Mouse (Mus musculus): Measurements from ENCODE around the gene Qsox2. TPM values are rescaled to one million over a fixed set of nuclear protein-coding genes. Genes with fewer than 3 reads are reported as not detected.

Gene Qsox2
- total RNA-seq, 2 experiments from 2014 or later = 15.8 to 15.9 TPM

- intact Hi-C loops (cut with DNase I) = no loop called here
- no peak for DNase-seq (ENCODE audit: low spot score)
Observed at GRCm38 (mm10) chr2:26172166-26172565, 65.2 kb downstream of the Qsox2 start.

DNA sequence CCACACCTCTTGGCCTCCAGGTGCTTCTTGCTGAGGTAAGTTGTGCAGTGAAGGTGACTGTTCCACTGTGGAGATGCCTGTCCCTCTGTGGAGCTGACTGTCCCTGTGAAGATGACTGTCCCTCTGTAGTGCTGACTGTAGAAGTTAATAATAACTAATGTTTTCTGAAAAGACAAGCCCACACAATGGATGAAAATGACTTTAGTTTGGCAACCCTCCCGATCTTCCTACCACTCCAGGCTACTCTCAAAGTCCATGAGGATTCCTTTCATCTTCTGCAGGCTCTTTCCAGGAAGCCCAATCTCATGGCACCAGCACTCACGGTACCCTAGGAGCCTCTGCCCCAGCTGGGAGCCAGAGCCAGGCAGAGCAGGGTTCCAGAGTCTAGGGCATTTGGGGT is 66.9 kb downstream of the Qsox2 start:
- no peak for DNase-seq (ENCODE audit: low spot score)
- intact Hi-C loops (cut with DNase I) = no loop called here

DNA sequence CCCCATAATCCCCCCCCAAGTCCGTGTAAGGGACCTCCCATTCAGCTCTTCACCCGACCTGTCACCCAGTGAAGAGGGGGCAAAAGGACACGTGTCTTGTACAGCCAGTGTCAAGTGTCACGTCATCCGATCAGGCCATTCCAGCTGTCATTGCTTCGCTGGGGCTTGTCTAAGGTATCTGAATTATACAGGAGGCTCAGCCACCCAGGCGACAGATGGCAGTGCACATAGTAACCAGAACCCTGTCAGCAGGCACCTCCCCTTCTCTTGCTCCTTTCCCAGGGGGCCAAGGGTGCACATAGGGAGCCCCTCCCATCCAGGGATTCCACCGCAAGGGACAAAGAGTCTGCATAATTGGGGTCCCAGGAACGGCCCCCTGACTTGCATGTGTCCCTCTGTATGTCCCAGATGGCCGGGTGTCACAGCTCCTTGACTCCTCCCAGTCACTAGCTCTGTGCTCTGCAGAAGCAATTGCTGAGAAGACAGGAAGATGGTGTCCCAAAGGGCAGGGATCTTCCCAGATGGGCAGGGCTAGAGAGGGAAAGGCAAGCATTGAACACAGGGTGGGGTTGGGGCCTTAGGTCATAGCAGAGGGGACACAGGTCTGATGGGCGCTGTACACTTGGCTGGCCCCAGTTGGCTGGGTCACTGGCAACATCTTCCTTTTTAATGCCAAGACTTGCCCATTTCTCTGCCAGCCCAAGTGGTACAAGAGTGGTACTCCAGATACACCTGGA is 68.3 kb downstream of the Qsox2 start:
- DNase-seq (ENCODE audit: low spot score) = no peak
- intact Hi-C loops (cut with DNase I) = no loop called here

DNA sequence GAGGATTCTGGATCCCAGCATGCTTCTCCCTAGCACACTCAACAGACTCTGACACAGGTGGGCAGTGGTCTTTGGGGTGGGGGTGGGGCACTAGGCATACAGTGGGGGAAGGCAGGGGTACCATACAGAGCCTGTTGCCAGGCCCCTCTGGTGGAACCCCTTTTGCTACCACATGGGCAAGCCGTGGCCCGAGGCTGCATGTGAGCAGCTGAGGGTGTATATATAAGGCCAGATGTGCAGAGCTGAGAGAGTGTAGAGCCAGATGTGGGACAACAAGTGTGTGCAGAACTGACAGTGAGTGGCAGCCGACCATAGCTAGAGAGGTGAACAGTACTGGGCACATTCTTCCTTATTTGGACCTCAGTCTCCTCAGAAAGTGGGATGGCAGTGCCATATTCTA is 70.4 kb downstream of the Qsox2 start:
- DNase-seq (ENCODE audit: low spot score) = no peak
- intact Hi-C loops (cut with DNase I) = no loop called here

Other genes starting within 250 kb of the Qsox2 start
- gene Ubac1, start 215.8 kb downstream of the Qsox2 start, total RNA-seq (2021) = 10 to 100 TPM; 90.4 to 92.4 TPM
- gene Nacc2, start 114.3 kb downstream of the Qsox2 start, total RNA-seq (2021) = 10 to 100 TPM; 25.5 to 28.9 TPM
- not detected for gene Lhx3, start 29.2 kb downstream of the Qsox2 start, total RNA-seq (2021)
- gene Ccdc187, start 57.0 kb upstream of the Qsox2 start, total RNA-seq (2021) = under 1 TPM; 0.08 to 0.18 TPM
- gene Gpsm1, start 78.0 kb upstream of the Qsox2 start, total RNA-seq (2021) = 100 to 1,000 TPM; 195 to 226 TPM
- 10 to 100 TPM; 20.0 to 21.8 TPM for gene Dnlz, start 114.6 kb upstream of the Qsox2 start, total RNA-seq (2021)
- gene Card9, start 123.4 kb upstream of the Qsox2 start, total RNA-seq (2021) = 1 to 10 TPM; 1.8 to 1.9 TPM
- 10 to 100 TPM in 1 of 2 experiments, 1 to 10 TPM in 1; 8.9 to 11.2 TPM for gene Snapc4, start 143.1 kb upstream of the Qsox2 start, total RNA-seq (2021)
- gene Entr1, start 151.8 kb upstream of the Qsox2 start, total RNA-seq (2021) = 10 to 100 TPM; 49.1 to 50.1 TPM
- 100 to 1,000 TPM; 129 to 130 TPM for gene Pmpca, start 151.8 kb upstream of the Qsox2 start, total RNA-seq (2021)
- 10 to 100 TPM; 15.2 to 16.9 TPM for gene Inpp5e, start 171.7 kb upstream of the Qsox2 start, total RNA-seq (2021)
- gene Sec16a, start 207.7 kb upstream of the Qsox2 start, total RNA-seq (2021) = 10 to 100 TPM; 34.9 to 38.8 TPM